Mouse (Mus musculus) mesoderm, embryonic 11.5 days (tissue): Measurements from ENCODE around the gene Elovl3.
"Not testable (repeated sequence)": the region's sequence is repeated elsewhere in the genome, so short reads cannot be mapped to it uniquely, and the experiment has no call there.

Source experiments
- DNase-seq: peaks from one replicate; pipeline ENCODE4 v3.0.0-alpha.2; 2012; ENCODE audit warnings: low read depth, low spot score

Elovl3 gene

GRCm38 (mm10) chr19:46135789-46136638, 4.3 kb downstream of the Elovl3 start:
- DNase-seq = peak; percentile 60

- DNase-seq = peak; percentile 75
Observed at GRCm38 (mm10) chr19:46136639-46137580, 5.2 kb downstream of the Elovl3 start.

- no peak for DNase-seq
Observed at GRCm38 (mm10) chr19:46140324-46140723, 8.6 kb downstream of the Elovl3 start.

- peak; percentile 59 for DNase-seq
Observed at GRCm38 (mm10) chr19:46141091-46141490, 9.4 kb downstream of the Elovl3 start.

GRCm38 (mm10) chr19:46147511-46148371, 16.0 kb downstream of the Elovl3 start, which contains the start of gene Pitx3:
TSS of gene Pitx3 (minus strand) at chr19:46148326.
- DNase-seq = peak; percentile 28

GRCm38 (mm10) chr19:46148372-46148760, 16.7 kb downstream of the Elovl3 start:
- peak; percentile 91 for DNase-seq

GRCm38 (mm10) chr19:46149091-46149490, 17.4 kb downstream of the Elovl3 start:
- no peak for DNase-seq

- DNase-seq = peak; percentile 98
Observed at GRCm38 (mm10) chr19:46152127-46152803, 20.6 kb downstream of the Elovl3 start, which contains the start of gene Gbf1. TSS of gene Gbf1 (plus strand) at chr19:46152509.

GRCm38 (mm10) chr19:46165950-46166349, 34.3 kb downstream of the Elovl3 start:
- DNase-seq = no peak

- DNase-seq = not testable (repeated sequence)
Observed at GRCm38 (mm10) chr19:46167169-46167568, 35.5 kb downstream of the Elovl3 start.

GRCm38 (mm10) chr19:46169396-46169795, 37.7 kb downstream of the Elovl3 start:
- no peak for DNase-seq

- DNase-seq = no peak
Observed at GRCm38 (mm10) chr19:46169913-46170312, 38.2 kb downstream of the Elovl3 start.

GRCm38 (mm10) chr19:46172541-46172940, 40.8 kb downstream of the Elovl3 start:
- no peak for DNase-seq

- no peak for DNase-seq
Observed at GRCm38 (mm10) chr19:46175173-46175572, 43.5 kb downstream of the Elovl3 start.

- no peak for DNase-seq
Observed at GRCm38 (mm10) chr19:46177046-46177445, 45.3 kb downstream of the Elovl3 start.

- no peak for DNase-seq
Observed at GRCm38 (mm10) chr19:46180274-46180673, 48.6 kb downstream of the Elovl3 start.

- no peak for DNase-seq
Observed at GRCm38 (mm10) chr19:46182241-46182640, 50.5 kb downstream of the Elovl3 start.
